Comparison of ENCODE assay signal across 8 mouse cellular contexts in genomic region chr5:130448491-130448890, GRCm38 (mm10).
DNase-seq lines count a peak whose midpoint lies in the region; ATAC-seq lines count a peak whose summit lies in the region.

No protein-coding gene starts in this region.

- peaks cover 0 to 2% of the 10 kb centered on the region in 2 experiments; a peak in 1 of 4 replicates for H3K4me1 ChIP-seq in heart, embryonic 14.5 days (ENCODE audit: control insufficient read depth in 2 of 2, insufficient read depth in 2 of 2, low read length in 2 of 2)
- H3K4me1 ChIP-seq in hindbrain, embryonic 11.5 days (replicated peaks; ENCODE audit: control insufficient read depth, insufficient read depth, low read length), result peaks cover 3% of the 10 kb centered on the region; the same call in 1 of the 2 replicates
- peaks cover 20% of the 10 kb centered on the region for H3K4me1 ChIP-seq in limb, embryonic 12.5 days (replicated peaks)
- 0 out of 2 replicates have a peak, but pooled peaks cover 2% of the 10 kb centered on the region for H3K4me1 ChIP-seq in stomach, embryonic 14.5 days (ENCODE audit: control insufficient read depth, insufficient read depth, low read length)

- no peaks in the 10 kb centered on the region for H3K9me3 ChIP-seq in heart, embryonic 14.5 days (ENCODE audit: control insufficient read depth, low read length)
- no peaks in the 10 kb centered on the region for H3K9me3 ChIP-seq in hindbrain, embryonic 11.5 days (ENCODE audit: control insufficient read depth, low read length)
- H3K9me3 ChIP-seq in limb, embryonic 12.5 days, result no peaks in the 10 kb centered on the region
- H3K9me3 ChIP-seq in stomach, embryonic 14.5 days (ENCODE audit: control insufficient read depth, low read depth, low read length), result no peaks in the 10 kb centered on the region

- intact Hi-C loops in heart, postnatal 36 days (cut with DNase I), result no loop called here
- intact Hi-C loops in heart, postnatal 14 days (cut with DNase I), result no loop called here

- no peak for DNase-seq in heart, postnatal 36 days
- DNase-seq in brain, adult 2 months (ENCODE audit: low read depth, low spot score), result peak; percentile 81
- peak; percentile 60 for DNase-seq in hindbrain, embryonic 11.5 days (ENCODE audit: low spot score)
- no peak for DNase-seq in heart, postnatal 14 days

- peak overlapping the region; percentile 61 for H3K4me2 ChIP-seq in heart, embryonic 14.5 days (ENCODE audit: low read length)
- peak overlapping the region; percentile 99 for H3K4me2 ChIP-seq in hindbrain, embryonic 11.5 days (replicated peaks; ENCODE audit: low read depth, low read length)
- peak overlapping the region; percentile 98 for H3K4me2 ChIP-seq in limb, embryonic 12.5 days
- H3K4me2 ChIP-seq in stomach, embryonic 14.5 days (replicated peaks; ENCODE audit: low read depth, low read length), result peak overlapping the region; percentile 67

- peak overlapping the region; percentile 30 to 31; a peak in 3 of 4 replicates for H3K4me3 ChIP-seq in heart, embryonic 14.5 days (ENCODE audit: control insufficient read depth in 1 of 2, insufficient read depth in 1 of 2, low read depth in 1 of 2, low read length in 2 of 2)
- H3K4me3 ChIP-seq in hindbrain, embryonic 11.5 days (ENCODE audit: low read depth, low read length), result peak overlapping the region; percentile 54
- peak overlapping the region; percentile 48 for H3K4me3 ChIP-seq in limb, embryonic 12.5 days (replicated peaks)
- H3K4me3 ChIP-seq in stomach, embryonic 14.5 days (ENCODE audit: low read depth, low read length), result peak overlapping the region; percentile 34

- WGBS in heart, embryonic 14.5 days, result 2% methylated on average over 20 of the region's 20 CpGs
- WGBS in hindbrain, embryonic 11.5 days, result under 1% methylated on average over 20 of the region's 20 CpGs
- 0% methylated on average over 20 of the region's 20 CpGs for WGBS in limb, embryonic 12.5 days
- 6% methylated on average over 20 of the region's 20 CpGs for WGBS in stomach, embryonic 14.5 days

- no peak for ATAC-seq in heart, embryonic 14.5 days (ENCODE audit: insufficient number of reproducible peaks, insufficient read depth, low FRiP score, low read depth)
- peak; percentile 36 for ATAC-seq in hindbrain, embryonic 11.5 days (ENCODE audit: low FRiP score)
- ATAC-seq in limb, embryonic 12.5 days (ENCODE audit: insufficient number of reproducible peaks, insufficient read depth, low FRiP score, low TSS enrichment, low read depth), result peak; percentile 2; the same call in 1 of the 2 replicates
- no peak; the same call in 1 of the 2 replicates for ATAC-seq in stomach, embryonic 14.5 days (ENCODE audit: insufficient number of reproducible peaks, insufficient read depth, low FRiP score, low read depth)
- no peak for ATAC-seq in megakaryocyte progenitor cell, adult 5-6 weeks (replicated peaks; ENCODE audit: poor library complexity)

- no peak overlapping the region for H3K9ac ChIP-seq in heart, embryonic 14.5 days (ENCODE audit: low read length)
- peak overlapping the region; percentile 62; the same call in 1 of the 2 replicates for H3K9ac ChIP-seq in hindbrain, embryonic 11.5 days (ENCODE audit: low read depth, low read length)
- H3K9ac ChIP-seq in limb, embryonic 12.5 days (replicated peaks), result peak overlapping the region; percentile 55
- H3K9ac ChIP-seq in stomach, embryonic 14.5 days (replicated peaks; ENCODE audit: low read depth, low read length), result no peak overlapping the region

- H3K36me3 ChIP-seq in heart, embryonic 14.5 days (ENCODE audit: control insufficient read depth, insufficient read depth, low read length), result no peaks in the 10 kb centered on the region
- H3K36me3 ChIP-seq in hindbrain, embryonic 11.5 days (ENCODE audit: control insufficient read depth, insufficient read depth, low read length), result no peaks in the 10 kb centered on the region
- H3K36me3 ChIP-seq in limb, embryonic 12.5 days, result no peaks in the 10 kb centered on the region
- no peaks in the 10 kb centered on the region for H3K36me3 ChIP-seq in stomach, embryonic 14.5 days (ENCODE audit: control insufficient read depth, insufficient read depth, low read length)

- H3K27me3 ChIP-seq in heart, embryonic 14.5 days (ENCODE audit: control insufficient read depth, insufficient read depth, low read length), result peaks cover 45% of the 10 kb centered on the region
- peaks cover 31% of the 10 kb centered on the region for H3K27me3 ChIP-seq in hindbrain, embryonic 11.5 days (ENCODE audit: control insufficient read depth, insufficient read depth, low read length)
- peaks cover 85% of the 10 kb centered on the region for H3K27me3 ChIP-seq in limb, embryonic 12.5 days
- H3K27me3 ChIP-seq in stomach, embryonic 14.5 days (ENCODE audit: control insufficient read depth, insufficient read depth, low read length), result peaks cover 33% of the 10 kb centered on the region

- no peak overlapping the region for H3K27ac ChIP-seq in heart, embryonic 14.5 days (replicated peaks in 1 of 2; ENCODE audit: control insufficient read depth in 1 of 2, insufficient read depth in 1 of 2, low read depth in 2 of 2, low read length in 2 of 2)
- no peak overlapping the region for H3K27ac ChIP-seq in hindbrain, embryonic 11.5 days (ENCODE audit: low read depth, low read length)
- no peak overlapping the region for H3K27ac ChIP-seq in limb, embryonic 12.5 days
- no peak overlapping the region for H3K27ac ChIP-seq in stomach, embryonic 14.5 days (ENCODE audit: low read length)

Comparison
In these comparisons a context has a peak if more than half of its experiments do, and no peak if none do; other contexts are left out.
1. ATAC-seq: peak in hindbrain, embryonic 11.5 days (single experiment) and limb, embryonic 12.5 days (single experiment); none in heart, embryonic 14.5 days (single experiment), stomach, embryonic 14.5 days (single experiment) and megakaryocyte progenitor cell, adult 5-6 weeks (single experiment).
2. H3K9ac ChIP-seq: peak in hindbrain, embryonic 11.5 days (single experiment) and limb, embryonic 12.5 days (single experiment); none in heart, embryonic 14.5 days (single experiment) and stomach, embryonic 14.5 days (single experiment).
3. DNase-seq: peak in brain, adult 2 months (single experiment) and hindbrain, embryonic 11.5 days (single experiment); none in heart, postnatal 36 days (0 of 2) and heart, postnatal 14 days (0 of 2).
4. Peak in every context shown above with its lines, with median percentiles within 50 percentile points of each other: H3K4me2 ChIP-seq and H3K4me3 ChIP-seq.